Mouse (Mus musculus) Patski (cell line): Measurements from ENCODE around the gene Srgap3. TPM values are rescaled to one million over a fixed set of nuclear protein-coding genes. Genes with fewer than 3 reads are reported as not detected.

Experiments used
- ATAC-seq: fragments of 100-300 bp; one replicate; pipeline ENCODE4 v1.8.0; 2021
- CTCF ChIA-PET: fragments of 350-600 bp; sonication (Branson Sonifier 250); formaldehyde crosslinking; loops from one replicate; lab custom pipeline; 2022; ENCODE audit warnings: inconsistent platforms; lab: Charles Lee
- POLR2A ChIA-PET: fragments of 350-600 bp; sonication (Branson Sonifier 250); formaldehyde crosslinking; loops from one replicate; lab custom pipeline; 2022; ENCODE audit warnings: antibody characterized with exemption, inconsistent platforms; lab: Charles Lee
- DNase-seq: peaks from one replicate; pipeline ENCODE4 v3.0.0-alpha.2; 2011; ENCODE audit warnings: low read depth, low spot score
- H3K27me3 ChIP-seq: fragments of 371-371 bp; one replicate; pipeline ENCODE4 v1.5.1; 2021
- CTCF ChIP-seq: fragments of 100-300 bp; IDR thresholded peaks from one replicate; pipeline ENCODE4 v1.5.1; 2021
- in situ Hi-C: fragments of 300-500 bp; cut with MboI; formaldehyde crosslinking; loops from 3 replicates; pipeline ENCODE4 v1.11.1; 2018; ENCODE audit warnings: low pct_unique_long_range_greater_than_20kb, mixed read lengths
- polyA plus RNA-seq: library from polyadenylated mRNA; unstranded; gene quantifications from one replicate; pipeline ENCODE4 v1.2.3, GENCODE M21; 2021

Srgap3 gene
- polyA plus RNA-seq, 1 experiment from 2014 or later: 37.7 TPM

DNA sequence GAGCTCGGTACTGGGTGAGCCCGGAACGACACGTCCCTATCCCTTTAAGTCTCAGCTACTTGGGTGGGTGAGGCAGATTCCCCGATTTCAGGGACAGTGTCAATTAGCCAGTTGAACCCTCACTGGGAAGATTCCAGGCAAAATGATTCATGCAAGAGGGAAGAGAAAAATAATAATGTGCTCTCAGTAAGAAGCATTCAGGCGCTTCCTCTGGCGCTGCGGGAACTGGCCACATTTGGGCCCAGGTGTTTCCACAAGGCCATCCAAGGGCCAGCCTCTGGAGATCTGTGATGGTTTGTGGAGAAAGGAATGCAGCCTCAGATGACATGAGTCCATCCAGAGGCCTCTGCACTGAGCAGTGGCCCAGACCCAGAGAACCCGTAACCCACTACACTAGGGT is 100.2 kb downstream of the Srgap3 start:
- in situ Hi-C loops: no loop called here
- peak; percentile 51 for DNase-seq

GRCm38 (mm10) chr6:112842426-112842825 is 104.6 kb downstream of the Srgap3 start:
- POLR2A ChIA-PET: interaction anchor here (0.9 kb wide), 1 partner anchor 32 kb away, joined by 4 read pairs; no protein-coding TSS in a partner anchor

More for the DNA sequence above, 100.2 kb downstream of the Srgap3 start:
- no peaks in the 10 kb centered on the region for H3K27me3 ChIP-seq
- TF ChIP-seq CTCF: no peak
- ChIA-PET CTCF (no interaction called here), POLR2A (no interaction called here)
- peak; percentile 18 for ATAC-seq

GRCm38 (mm10) chr6:112840400-112840799 is 106.7 kb downstream of the Srgap3 start:
- POLR2A ChIA-PET: no interaction called here
- no peak for DNase-seq
- CTCF ChIA-PET: no interaction called here
- no peaks in the 10 kb centered on the region for H3K27me3 ChIP-seq
- in situ Hi-C loops: no loop called here
- ATAC-seq: no peak
- no peak for TF ChIP-seq CTCF

More at GRCm38 (mm10) chr6:112842426-112842825, 104.6 kb downstream of the Srgap3 start:
- peak; percentile 23 for ATAC-seq
- CTCF ChIA-PET: no interaction called here
- no peak for TF ChIP-seq CTCF
- H3K27me3 ChIP-seq: no peaks in the 10 kb centered on the region
- in situ Hi-C loops: no loop called here
- peak; percentile 43 for DNase-seq

GRCm38 (mm10) chr6:112839391-112839790 is 107.7 kb downstream of the Srgap3 start:
- ATAC-seq (no peak), DNase-seq (no peak)
- ChIA-PET CTCF (no interaction called here), POLR2A (no interaction called here)
- no peak for TF ChIP-seq CTCF
- no peaks in the 10 kb centered on the region for H3K27me3 ChIP-seq
- in situ Hi-C loops: no loop called here

DNA sequence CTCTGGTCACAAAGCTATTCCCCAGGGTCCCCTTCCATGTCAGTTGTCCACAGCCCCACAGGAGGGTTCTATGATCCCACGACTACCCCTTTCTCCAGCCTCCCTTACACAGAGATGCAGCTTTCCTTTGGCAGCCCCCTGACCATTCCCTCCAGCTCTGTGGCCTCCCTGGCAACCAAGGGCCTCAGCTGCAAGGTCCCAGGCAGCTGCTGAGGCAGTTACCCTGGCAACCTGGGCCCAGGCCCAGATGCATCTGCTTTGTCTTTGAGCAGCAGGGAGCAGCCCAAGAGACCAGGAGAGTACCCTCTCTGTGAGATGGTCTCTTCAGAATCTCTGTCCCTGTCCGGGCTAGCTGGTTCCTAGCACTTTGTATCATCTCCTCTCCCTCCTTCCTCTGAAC is 108.2 kb downstream of the Srgap3 start:
- ATAC-seq (no peak), DNase-seq (no peak)
- CTCF ChIA-PET: no interaction called here
- H3K27me3 ChIP-seq: no peaks in the 10 kb centered on the region
- in situ Hi-C loops: no loop called here
- POLR2A ChIA-PET: no interaction called here
- TF ChIP-seq CTCF: no peak

DNA sequence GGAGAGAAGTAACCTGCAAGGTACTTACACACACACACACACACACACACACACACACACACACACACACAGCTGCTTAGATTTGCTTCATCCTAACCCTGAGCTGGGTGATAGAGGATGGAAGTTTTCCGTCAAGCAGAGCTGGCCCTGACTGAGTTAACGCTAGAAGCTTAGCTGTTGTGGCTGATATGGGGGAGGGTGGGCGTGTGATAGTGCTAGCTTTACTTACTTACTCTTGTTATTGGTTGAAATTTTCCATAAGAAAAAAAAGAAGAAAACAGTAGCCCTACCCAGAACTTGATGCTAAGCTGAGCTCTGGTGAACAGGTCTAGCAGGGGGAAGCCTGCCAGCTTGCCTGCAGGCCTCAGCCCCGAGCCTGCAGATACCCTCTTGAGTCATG is 110.4 kb downstream of the Srgap3 start:
- ATAC-seq: no peak
- no peaks in the 10 kb centered on the region for H3K27me3 ChIP-seq
- no peak for DNase-seq
- POLR2A ChIA-PET: no interaction called here
- CTCF ChIA-PET: interaction anchor here (1.5 kb wide), 1 partner anchor 11 kb away, joined by 4 read pairs; no protein-coding TSS in a partner anchor
- in situ Hi-C loops: no loop called here
- no peak for TF ChIP-seq CTCF

- DNase-seq: no peak
- H3K27me3 ChIP-seq: no peaks in the 10 kb centered on the region
- ATAC-seq: no peak
- ChIA-PET CTCF (no interaction called here), POLR2A (no interaction called here)
- no peak for TF ChIP-seq CTCF
- in situ Hi-C loops: no loop called here
Observed at GRCm38 (mm10) chr6:112835413-112835812, 111.7 kb downstream of the Srgap3 start.

DNA sequence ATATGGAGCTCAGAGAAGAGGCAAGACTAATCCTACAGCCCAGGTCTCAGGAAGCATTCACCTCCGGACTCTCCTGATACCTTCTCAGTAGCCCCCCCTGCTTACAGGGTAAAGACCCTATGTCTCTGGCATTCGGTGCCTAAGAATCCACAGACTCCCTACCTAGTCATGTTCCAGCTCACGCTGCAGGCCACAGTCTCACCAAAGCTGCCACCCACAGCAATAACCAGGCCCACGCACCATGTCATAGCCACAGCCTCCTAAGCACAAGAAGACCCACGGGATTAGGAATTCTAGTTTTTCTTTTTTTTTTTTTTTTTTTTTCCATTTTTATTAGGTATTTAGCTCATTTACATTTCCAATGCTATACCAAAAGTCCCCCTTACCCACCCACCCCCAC is 112.6 kb downstream of the Srgap3 start:
- ATAC-seq: no peak
- in situ Hi-C loops: no loop called here
- ChIA-PET CTCF (interaction anchor here (1.3 kb wide), 1 partner anchor 53 kb away, joined by 3 read pairs; no protein-coding TSS in a partner anchor), POLR2A (no interaction called here)
- TF ChIP-seq CTCF: no peak
- DNase-seq: no peak
- H3K27me3 ChIP-seq: no peaks in the 10 kb centered on the region

GRCm38 (mm10) chr6:112833763-112834162 is 113.3 kb downstream of the Srgap3 start:
- ATAC-seq (no peak), DNase-seq (no peak)
- in situ Hi-C loops: no loop called here
- ChIA-PET POLR2A (no interaction called here), CTCF (interaction anchor here (0.6 to 2.0 kb wide), 3 partner anchors 13 to 52 kb away, joined by 3 to 4 read pairs (median 3); no protein-coding TSS in a partner anchor)
- H3K27me3 ChIP-seq: no peaks in the 10 kb centered on the region
- no peak for TF ChIP-seq CTCF

DNA sequence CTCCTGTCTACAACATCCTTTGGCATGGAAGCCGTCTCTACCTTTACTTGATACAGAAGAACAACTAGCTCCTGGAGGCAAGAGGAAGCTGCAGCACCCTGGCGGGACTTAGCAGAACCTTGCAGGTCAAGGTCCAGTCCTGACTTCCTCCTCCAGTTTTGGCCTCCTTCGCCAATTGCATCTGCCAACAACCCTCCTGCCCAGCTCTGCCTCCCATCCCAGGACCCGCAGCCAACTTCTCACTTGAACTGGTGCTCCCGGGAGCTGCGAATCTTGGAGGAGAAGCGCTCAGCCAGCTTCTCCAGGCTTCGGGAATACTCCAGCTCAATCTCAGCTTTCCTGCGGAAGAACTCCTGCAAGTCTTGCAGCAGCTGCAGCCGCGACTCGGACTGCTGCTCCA is 117.9 kb downstream of the Srgap3 start:
- DNase-seq: no peak
- TF ChIP-seq CTCF: no peak
- POLR2A ChIA-PET: no interaction called here
- no peaks in the 10 kb centered on the region for H3K27me3 ChIP-seq
- no peak for ATAC-seq
- in situ Hi-C loops: no loop called here
- CTCF ChIA-PET: no interaction called here

GRCm38 (mm10) chr6:112828420-112828819 is 118.6 kb downstream of the Srgap3 start:
- H3K27me3 ChIP-seq: no peaks in the 10 kb centered on the region
- ChIA-PET CTCF (interaction anchor here (1.3 kb wide), 1 partner anchor 23 kb away, joined by 3 read pairs; no protein-coding TSS in a partner anchor), POLR2A (no interaction called here)
- ATAC-seq (no peak), DNase-seq (no peak)
- no peak for TF ChIP-seq CTCF
- in situ Hi-C loops: no loop called here

GRCm38 (mm10) chr6:112825657-112826056 is 121.4 kb downstream of the Srgap3 start:
- no peaks in the 10 kb centered on the region for H3K27me3 ChIP-seq
- ChIA-PET POLR2A (no interaction called here), CTCF (interaction anchor here (1.1 to 1.6 kb wide), 3 partner anchors 9 to 23 kb away, joined by 3 to 4 read pairs (median 3); no protein-coding TSS in a partner anchor)
- in situ Hi-C loops: no loop called here
- TF ChIP-seq CTCF: no peak
- ATAC-seq (no peak), DNase-seq (no peak)
